Mouse (Mus musculus): ENCODE measurements around the gene Galp. TPM values are rescaled to one million over a fixed set of nuclear protein-coding genes. Genes with fewer than 3 reads are reported as not detected.

Galp gene
- polyA plus RNA-seq, 2 experiments: not detected

- DNase-seq (ENCODE audit: low spot score) (no peak), ATAC-seq (ENCODE audit: low FRiP score, low read depth) (no peak)
- Histone ChIP-seq H3K4me3 (replicated peaks; ENCODE audit: low read length) (no peak overlapping the region), H3K4me2 (replicated peaks; ENCODE audit: low read depth, low read length, severe bottlenecking) (no peak overlapping the region), H3K36me3 (ENCODE audit: control insufficient read depth, insufficient read depth, low read length) (no peaks in the 10 kb centered on the region), H3K9me3 (ENCODE audit: control insufficient read depth, low read length) (no peaks in the 10 kb centered on the region), H3K27ac (replicated peaks; ENCODE audit: low read depth, low read length) (no peak overlapping the region), H3K9ac (ENCODE audit: low read depth, low read length, severe bottlenecking) (no peak overlapping the region), H3K27me3 (ENCODE audit: control insufficient read depth, insufficient read depth, low read length) (no peaks in the 10 kb centered on the region), H3K4me1 (ENCODE audit: control insufficient read depth, insufficient read depth, low read length) (peaks cover 3% of the 10 kb centered on the region; the same call in 1 of the 2 replicates)
- no peak for TF ChIP-seq POLR2A (IDR thresholded peaks at IDR 0.05; ENCODE audit: borderline replicate concordance, extremely low read depth, insufficient read depth, insufficient read length)
- 65% methylated on average over 3 of the region's 3 CpGs for WGBS
These were observed 35.3 kb upstream of the Galp start for GRCm38 (mm10) chr7:6161541-6161940.

DNA sequence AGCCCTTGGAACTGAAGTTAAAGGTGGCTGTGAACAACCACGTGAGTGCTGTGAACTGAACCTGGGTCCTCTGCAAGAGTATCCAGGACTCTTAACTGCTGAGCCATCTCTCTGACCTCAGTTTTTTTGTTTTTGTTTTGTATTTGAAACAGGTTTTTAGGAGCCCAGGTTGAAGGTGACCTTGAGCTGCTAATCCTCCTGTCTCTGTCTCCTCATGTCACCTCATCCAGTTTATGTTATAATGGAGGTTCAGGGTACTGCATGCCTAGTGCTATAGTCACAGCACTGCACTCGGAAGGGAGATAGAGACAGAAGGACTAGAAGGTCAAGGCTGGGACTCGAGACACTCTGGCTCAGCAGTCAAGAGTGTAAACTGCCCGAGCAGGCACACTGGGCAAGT lies 34.7 kb upstream of the Galp start:
- Histone ChIP-seq H3K27ac (replicated peaks; ENCODE audit: low read depth, low read length) (no peak overlapping the region), H3K9me3 (ENCODE audit: control insufficient read depth, low read length) (no peaks in the 10 kb centered on the region)
- 63% methylated on average over 4 of the region's 4 CpGs for WGBS

DNA sequence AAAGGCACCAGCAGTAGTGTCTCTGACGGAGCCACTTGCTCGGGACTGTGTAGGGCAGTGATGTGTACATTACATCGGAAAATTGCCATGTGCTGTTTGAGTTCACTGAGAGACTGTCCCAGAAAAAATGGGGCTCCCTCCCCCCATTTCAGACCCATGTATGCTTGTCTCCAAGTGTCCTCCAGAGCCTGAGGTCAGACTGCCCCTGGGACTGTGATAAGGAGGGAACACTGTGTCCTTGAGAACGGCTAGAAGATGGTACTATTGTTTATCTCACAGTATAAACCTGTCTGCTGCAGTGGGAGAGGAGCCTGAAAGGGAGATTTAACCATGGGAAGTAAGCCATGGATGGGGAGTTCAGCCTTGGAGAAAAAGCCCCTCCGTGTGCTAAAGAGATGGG lies 32.2 kb upstream of the Galp start:
- Histone ChIP-seq H3K9ac (ENCODE audit: low read depth, low read length, severe bottlenecking) (no peak overlapping the region), H3K27ac (replicated peaks; ENCODE audit: low read depth, low read length) (no peak overlapping the region), H3K4me1 (ENCODE audit: control insufficient read depth, insufficient read depth, low read length) (no peaks in the 10 kb centered on the region), H3K4me3 (replicated peaks; ENCODE audit: low read length) (no peak overlapping the region), H3K4me2 (replicated peaks; ENCODE audit: low read depth, low read length, severe bottlenecking) (no peak overlapping the region), H3K9me3 (ENCODE audit: control insufficient read depth, low read length) (no peaks in the 10 kb centered on the region), H3K27me3 (ENCODE audit: control insufficient read depth, insufficient read depth, low read length) (no peaks in the 10 kb centered on the region), H3K36me3 (ENCODE audit: control insufficient read depth, insufficient read depth, low read length) (no peaks in the 10 kb centered on the region)
- 61% methylated on average over 5 of the region's 5 CpGs for WGBS
- DNase-seq (ENCODE audit: low spot score): no peak
- no peak for ATAC-seq (ENCODE audit: low FRiP score, low read depth)
- TF ChIP-seq POLR2A (IDR thresholded peaks at IDR 0.05; ENCODE audit: borderline replicate concordance, extremely low read depth, insufficient read depth, insufficient read length): no peak

More for the DNA sequence above, 34.7 kb upstream of the Galp start:
- Histone ChIP-seq H3K4me2 (replicated peaks; ENCODE audit: low read depth, low read length, severe bottlenecking) (no peak overlapping the region), H3K9ac (ENCODE audit: low read depth, low read length, severe bottlenecking) (no peak overlapping the region), H3K4me1 (ENCODE audit: control insufficient read depth, insufficient read depth, low read length) (no peaks in the 10 kb centered on the region), H3K36me3 (ENCODE audit: control insufficient read depth, insufficient read depth, low read length) (no peaks in the 10 kb centered on the region), H3K27me3 (ENCODE audit: control insufficient read depth, insufficient read depth, low read length) (no peaks in the 10 kb centered on the region), H3K4me3 (replicated peaks; ENCODE audit: low read length) (no peak overlapping the region)
- no peak for TF ChIP-seq POLR2A (IDR thresholded peaks at IDR 0.05; ENCODE audit: borderline replicate concordance, extremely low read depth, insufficient read depth, insufficient read length)
- no peak for ATAC-seq (ENCODE audit: low FRiP score, low read depth)
- no peak for DNase-seq (ENCODE audit: low spot score)

GRCm38 (mm10) chr7:6169403-6169802 lies 27.5 kb upstream of the Galp start:
- no peak overlapping the region for H3K27ac ChIP-seq (replicated peaks; ENCODE audit: low read depth, low read length)
- WGBS: 77% methylated on average over 3 of the region's 3 CpGs
- H3K9me3 ChIP-seq (ENCODE audit: control insufficient read depth, low read length): no peaks in the 10 kb centered on the region
- H3K27me3 ChIP-seq (ENCODE audit: control insufficient read depth, insufficient read depth, low read length): no peaks in the 10 kb centered on the region
- ATAC-seq (ENCODE audit: low FRiP score, low read depth) (no peak), DNase-seq (ENCODE audit: low spot score) (no peak)
- no peak overlapping the region for H3K4me2 ChIP-seq (replicated peaks; ENCODE audit: low read depth, low read length, severe bottlenecking)
- no peak overlapping the region for H3K9ac ChIP-seq (ENCODE audit: low read depth, low read length, severe bottlenecking)
- no peak overlapping the region for H3K4me3 ChIP-seq (replicated peaks; ENCODE audit: low read length)
- TF ChIP-seq POLR2A (IDR thresholded peaks at IDR 0.05; ENCODE audit: borderline replicate concordance, extremely low read depth, insufficient read depth, insufficient read length): no peak
- peaks cover 6% of the 10 kb centered on the region; the same call in 1 of the 2 replicates for H3K4me1 ChIP-seq (ENCODE audit: control insufficient read depth, insufficient read depth, low read length)
- H3K36me3 ChIP-seq (ENCODE audit: control insufficient read depth, insufficient read depth, low read length): no peaks in the 10 kb centered on the region

DNA sequence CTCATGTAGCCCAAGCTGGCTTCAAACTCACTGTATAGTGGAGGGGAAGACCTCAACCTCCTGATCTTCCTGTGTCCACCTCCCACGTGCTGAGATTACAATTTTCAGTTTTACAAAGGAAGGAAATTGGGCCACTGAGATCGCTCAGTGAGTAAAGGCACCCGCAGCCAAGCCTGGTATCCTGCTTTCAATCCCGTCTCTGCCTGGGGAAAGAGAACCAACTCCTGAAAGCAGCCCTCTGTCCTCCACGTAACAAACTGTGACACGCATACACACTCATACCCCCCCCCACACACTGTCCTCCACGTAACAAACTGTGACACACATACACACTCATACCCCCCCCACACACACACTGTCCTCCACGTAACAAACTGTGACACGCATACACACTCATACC lies 26.5 kb upstream of the Galp start:
- H3K36me3 ChIP-seq (ENCODE audit: control insufficient read depth, insufficient read depth, low read length): peaks cover 5% of the 10 kb centered on the region
- peaks cover 6% of the 10 kb centered on the region; the same call in 1 of the 2 replicates for H3K4me1 ChIP-seq (ENCODE audit: control insufficient read depth, insufficient read depth, low read length)
- 84% methylated on average over 9 of the region's 9 CpGs for WGBS
- H3K9ac ChIP-seq (ENCODE audit: low read depth, low read length, severe bottlenecking): no peak overlapping the region
- no peak for ATAC-seq (ENCODE audit: low FRiP score, low read depth)
- no peaks in the 10 kb centered on the region for H3K27me3 ChIP-seq (ENCODE audit: control insufficient read depth, insufficient read depth, low read length)
- H3K4me2 ChIP-seq (replicated peaks; ENCODE audit: low read depth, low read length, severe bottlenecking): no peak overlapping the region
- no peaks in the 10 kb centered on the region for H3K9me3 ChIP-seq (ENCODE audit: control insufficient read depth, low read length)
- H3K4me3 ChIP-seq (replicated peaks; ENCODE audit: low read length): no peak overlapping the region
- TF ChIP-seq POLR2A (IDR thresholded peaks at IDR 0.05; ENCODE audit: borderline replicate concordance, extremely low read depth, insufficient read depth, insufficient read length): no peak
- H3K27ac ChIP-seq (replicated peaks; ENCODE audit: low read depth, low read length): no peak overlapping the region
- no peak for DNase-seq (ENCODE audit: low spot score)

DNA sequence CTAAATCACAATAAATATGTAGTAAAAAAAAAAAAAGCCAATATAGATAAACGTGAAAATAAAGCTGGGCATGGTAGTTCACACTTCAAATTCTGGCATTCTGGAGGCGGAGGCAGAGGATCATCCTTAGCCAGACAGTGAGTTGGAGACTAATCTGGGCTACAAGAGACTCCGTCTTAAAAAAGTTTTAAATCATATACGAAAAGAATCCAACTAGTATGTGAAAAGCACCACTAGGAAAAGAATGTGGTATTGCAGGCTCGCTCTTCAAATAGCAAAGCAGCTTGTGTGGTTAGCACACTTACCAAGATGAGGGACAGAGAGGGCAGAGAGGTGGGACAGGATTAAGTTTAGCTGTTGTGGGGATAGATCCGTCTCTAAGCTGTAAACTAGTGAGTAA lies 26.0 kb upstream of the Galp start:
- no peak for ATAC-seq (ENCODE audit: low FRiP score, low read depth)
- Histone ChIP-seq H3K27ac (replicated peaks; ENCODE audit: low read depth, low read length) (no peak overlapping the region), H3K27me3 (ENCODE audit: control insufficient read depth, insufficient read depth, low read length) (no peaks in the 10 kb centered on the region), H3K9ac (ENCODE audit: low read depth, low read length, severe bottlenecking) (0 out of 2 replicates have a peak overlapping the region, but pooled peaks have one; percentile 47), H3K4me3 (replicated peaks; ENCODE audit: low read length) (peak overlapping the region; percentile 71; the same call in 1 of the 2 replicates), H3K36me3 (ENCODE audit: control insufficient read depth, insufficient read depth, low read length) (peaks cover 9% of the 10 kb centered on the region), H3K4me2 (replicated peaks; ENCODE audit: low read depth, low read length, severe bottlenecking) (peak overlapping the region; percentile 79), H3K9me3 (ENCODE audit: control insufficient read depth, low read length) (no peaks in the 10 kb centered on the region), H3K4me1 (ENCODE audit: control insufficient read depth, insufficient read depth, low read length) (peaks cover 6% of the 10 kb centered on the region; the same call in 1 of the 2 replicates)
- DNase-seq (ENCODE audit: low spot score): no peak
- WGBS: 50% methylated on average over 6 of the region's 6 CpGs
- no peak for TF ChIP-seq POLR2A (IDR thresholded peaks at IDR 0.05; ENCODE audit: borderline replicate concordance, extremely low read depth, insufficient read depth, insufficient read length)
